Comparison of ENCODE assay signal across 9 mouse cellular contexts in genomic region chr14:25484049-25484448, GRCm38 (mm10). TPM values are rescaled to one million over a fixed set of nuclear protein-coding genes. Genes with fewer than 3 reads are reported as not detected.
DNase-seq lines count a peak whose midpoint lies in the region; ATAC-seq and TF ChIP-seq lines count a peak whose summit lies in the region.
"Had no signal": no experiment of that assay in that cellular context is flagged by ENCODE, and none has a peak within 500 bp of the region (broad histone marks: within the 10 kb centered on the region; RNA-seq: fewer than 3 reads in every experiment).

No protein-coding gene starts in this region.

- H3K9ac ChIP-seq in kidney, postnatal 0 days (ENCODE audit: low read depth, low read length) = no peak overlapping the region
- H3K9ac ChIP-seq in kidney, embryonic 15.5 days = no peak overlapping the region
- H3K9ac ChIP-seq in heart, embryonic 15.5 days = no peak overlapping the region
- H3K9ac ChIP-seq in forebrain, embryonic 11.5 days (ENCODE audit: low read length) = no peak overlapping the region

- ATAC-seq in kidney, postnatal 0 days (replicated peaks; ENCODE audit: low FRiP score, low read depth) = no peak
- ATAC-seq in kidney, embryonic 15.5 days (replicated peaks; ENCODE audit: low FRiP score) = no peak
- no peak for ATAC-seq in heart, embryonic 15.5 days (replicated peaks; ENCODE audit: insufficient number of reproducible peaks, insufficient read depth, low FRiP score, low read depth)
- no peak for ATAC-seq in forebrain, embryonic 11.5 days (replicated peaks; ENCODE audit: low FRiP score)

- no peak overlapping the region for H3K4me3 ChIP-seq in kidney, postnatal 0 days (replicated peaks; ENCODE audit: low read depth, low read length)
- no peak overlapping the region for H3K4me3 ChIP-seq in kidney, embryonic 15.5 days (replicated peaks)
- no peak overlapping the region for H3K4me3 ChIP-seq in heart, embryonic 15.5 days
- H3K4me3 ChIP-seq in forebrain, embryonic 11.5 days (ENCODE audit: low read depth, low read length) = no peak overlapping the region

- DNase-seq in kidney, postnatal 0 days (ENCODE audit: low spot score) = no peak
- peak; percentile 77 for DNase-seq in Muller cell, postnatal 12 days (ENCODE audit: inconsistent ontology term)
- DNase-seq in naive thymus-derived CD4-positive, alpha-beta T cell, adult 2 months (ENCODE audit: low read depth) = peak; percentile 60
- DNase-seq in adipocyte (ENCODE audit: low spot score) = no peak
- DNase-seq in right cerebral cortex, postnatal 25 days = no peak
- no peak for DNase-seq in forebrain, embryonic 11.5 days (ENCODE audit: low spot score)
- DNase-seq: gastrocnemius, postnatal 10 days had no signal

- no peaks in the 10 kb centered on the region for H3K27me3 ChIP-seq in kidney, postnatal 0 days (ENCODE audit: insufficient read depth, low read length)
- no peaks in the 10 kb centered on the region for H3K27me3 ChIP-seq in kidney, embryonic 15.5 days
- H3K27me3 ChIP-seq in heart, embryonic 15.5 days = no peaks in the 10 kb centered on the region
- H3K27me3 ChIP-seq in forebrain, embryonic 11.5 days (ENCODE audit: control insufficient read depth, insufficient read depth, low read length) = no peaks in the 10 kb centered on the region

- TF ChIP-seq CTCF in kidney, postnatal 0 days (IDR thresholded peaks at IDR 0.05; ENCODE audit: low read depth) = no peak

- no peaks in the 10 kb centered on the region for H3K36me3 ChIP-seq in kidney, postnatal 0 days (ENCODE audit: insufficient read depth, low read length)
- H3K36me3 ChIP-seq in kidney, embryonic 15.5 days = peaks cover 3% of the 10 kb centered on the region; the same call in 1 of the 2 replicates
- no peaks in the 10 kb centered on the region for H3K36me3 ChIP-seq in heart, embryonic 15.5 days
- H3K36me3 ChIP-seq in forebrain, embryonic 11.5 days (ENCODE audit: control insufficient read depth, insufficient read depth, low read length) = no peaks in the 10 kb centered on the region; the same call in 1 of the 2 replicates

- H3K9me3 ChIP-seq in kidney, postnatal 0 days (replicated peaks; ENCODE audit: low read length) = no peaks in the 10 kb centered on the region
- no peaks in the 10 kb centered on the region for H3K9me3 ChIP-seq in kidney, embryonic 15.5 days (replicated peaks)
- no peaks in the 10 kb centered on the region for H3K9me3 ChIP-seq in heart, embryonic 15.5 days (replicated peaks)
- no peaks in the 10 kb centered on the region for H3K9me3 ChIP-seq in forebrain, embryonic 11.5 days (ENCODE audit: control insufficient read depth, low read length)

- H3K27ac ChIP-seq in kidney, postnatal 0 days = peak overlapping the region; percentile 6; the same call in 1 of the 2 replicates
- no peak overlapping the region for H3K27ac ChIP-seq in kidney, embryonic 15.5 days
- H3K27ac ChIP-seq in heart, embryonic 15.5 days = peak overlapping the region; percentile 96
- no peak overlapping the region for H3K27ac ChIP-seq in forebrain, embryonic 11.5 days (ENCODE audit: low read depth, low read length)

- WGBS in kidney, postnatal 0 days = 34% methylated on average over 5 of the region's 5 CpGs
- 45% methylated on average over 5 of the region's 5 CpGs for WGBS in kidney, embryonic 15.5 days
- WGBS in heart, embryonic 15.5 days = 32% methylated on average over 5 of the region's 5 CpGs
- WGBS in forebrain, embryonic 11.5 days = 48% methylated on average over 5 of the region's 5 CpGs

- H3K4me1 ChIP-seq in kidney, postnatal 0 days (replicated peaks; ENCODE audit: insufficient read depth, low read length) = peaks cover 74% of the 10 kb centered on the region
- peaks cover 99% of the 10 kb centered on the region for H3K4me1 ChIP-seq in kidney, embryonic 15.5 days
- peaks cover 98% of the 10 kb centered on the region for H3K4me1 ChIP-seq in heart, embryonic 15.5 days (replicated peaks)
- peaks cover 24% of the 10 kb centered on the region for H3K4me1 ChIP-seq in forebrain, embryonic 11.5 days (replicated peaks; ENCODE audit: control insufficient read depth, insufficient read depth, low read length)

- no peak overlapping the region for H3K4me2 ChIP-seq in kidney, postnatal 0 days (ENCODE audit: low read length)
- H3K4me2 ChIP-seq in kidney, embryonic 15.5 days = no peak overlapping the region
- H3K4me2 ChIP-seq in heart, embryonic 15.5 days = no peak overlapping the region
- no peak overlapping the region for H3K4me2 ChIP-seq in forebrain, embryonic 11.5 days (ENCODE audit: low read depth, low read length, severe bottlenecking)

RNA-seq across cellular contexts. Expression of gene Zmiz1, which starts 25.1 kb away (rescaled TPM):
- polyA plus RNA-seq in kidney, postnatal 0 days (2015; fragmentation: Nextera tagmentation; extraction: Ambion mirVana) = 25.0 and 26.6 TPM in 2 replicates
- polyA plus RNA-seq in kidney, embryonic 15.5 days (2015; fragmentation: Nextera tagmentation; extraction: Ambion mirVana) = 41.8 and 47.3 TPM in 2 replicates
- 22.1 and 26.2 TPM in 2 replicates for polyA plus RNA-seq in heart, embryonic 15.5 days (2015; fragmentation: Nextera tagmentation; extraction: Ambion mirVana)
- polyA plus RNA-seq in forebrain, embryonic 11.5 days (2014; fragmentation: Nextera tagmentation; extraction: Ambion mirVana) = 70.1 and 71.2 TPM in 2 replicates

Comparison
In these comparisons a context has a peak if more than half of its experiments do, and no peak if none do; other contexts are left out.
1. H3K27ac ChIP-seq: peak in kidney, postnatal 0 days (single experiment) and heart, embryonic 15.5 days (single experiment); none in kidney, embryonic 15.5 days (single experiment) and forebrain, embryonic 11.5 days (single experiment).
2. DNase-seq: peak in Muller cell, postnatal 12 days (single experiment) and naive thymus-derived CD4-positive, alpha-beta T cell, adult 2 months (single experiment); none in kidney, postnatal 0 days (single experiment), adipocyte (single experiment), right cerebral cortex, postnatal 25 days (single experiment) and forebrain, embryonic 11.5 days (single experiment).